Mouse (Mus musculus): ENCODE measurements around the gene Gbp10.
"Not testable (repeated sequence)": the region's sequence is repeated elsewhere in the genome, so short reads cannot be mapped to it uniquely, and the experiment has no call there.

Gbp10 gene

DNA sequence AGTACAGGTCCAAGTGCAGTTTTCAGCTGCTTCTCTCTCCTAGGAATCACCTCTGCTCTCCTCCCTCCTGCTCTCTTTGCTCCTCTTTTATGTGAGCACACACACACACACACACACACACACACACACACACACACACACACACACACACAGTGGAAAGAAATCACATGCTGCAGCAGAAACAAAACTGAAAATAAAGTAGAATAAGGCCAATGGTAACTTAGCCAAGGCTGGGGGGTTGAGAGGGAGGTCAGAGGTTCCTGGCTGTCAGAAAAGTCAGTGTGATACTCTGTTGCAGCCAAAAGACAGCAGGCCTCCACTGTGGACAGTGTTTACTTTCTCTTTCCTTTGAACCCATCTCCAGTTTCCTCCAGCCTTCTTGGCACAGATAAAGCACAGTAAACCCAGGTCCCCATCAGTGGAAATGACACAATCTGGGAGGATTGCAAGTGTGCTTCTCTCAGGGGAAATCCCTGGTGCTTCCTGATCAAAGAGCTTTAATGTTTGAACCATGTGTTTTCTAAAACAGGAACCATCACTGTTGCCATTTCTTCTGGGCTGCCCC lies at the start of gene Gbp10:
TSS of gene Gbp10 (minus strand) at position 51 of the 565 bp plus-strand sequence.
- DNase-seq (ENCODE audit: low read depth in 1 of 2, low spot score in 2 of 2): not testable (repeated sequence)

DNA sequence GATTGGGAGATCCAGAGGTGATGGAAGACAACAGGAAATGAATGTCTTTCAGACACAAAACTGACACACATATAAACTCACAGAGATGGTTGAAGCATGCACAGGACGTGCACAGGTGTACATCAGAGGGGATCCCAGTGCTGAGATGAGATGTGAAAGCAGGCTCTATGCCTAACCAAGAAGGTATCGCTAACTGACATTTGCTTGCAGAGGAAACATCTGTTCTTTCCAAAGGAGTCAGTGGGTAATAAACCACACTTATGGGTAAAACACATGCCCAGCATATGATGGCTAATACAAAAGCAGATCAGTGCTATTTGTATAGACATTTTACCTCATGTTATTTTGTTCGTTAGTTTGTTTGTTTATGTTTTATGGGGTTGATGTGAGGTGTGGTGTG lies 21.3 kb upstream of the Gbp10 start:
- not testable (repeated sequence) for DNase-seq (ENCODE audit: low read depth in 1 of 2, low spot score in 2 of 2)

DNA sequence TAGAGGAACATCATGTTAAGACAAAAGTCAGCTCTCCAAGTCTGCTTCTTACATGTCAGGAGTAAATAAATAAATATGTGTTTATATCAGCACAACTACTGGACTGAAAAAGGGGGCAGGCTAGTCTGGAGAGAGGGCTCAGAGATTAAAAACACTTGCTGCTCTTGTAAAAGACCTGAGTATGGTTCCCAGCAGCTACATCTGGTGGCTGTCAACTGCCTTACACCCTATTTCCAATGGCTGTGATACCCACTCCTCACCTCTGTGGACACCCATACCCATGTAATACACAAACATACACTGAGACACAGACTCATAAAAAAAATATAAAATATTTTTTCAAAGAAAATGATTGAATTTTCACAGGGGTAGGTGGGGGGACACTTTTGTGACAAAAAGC lies 13.2 kb upstream of the Gbp10 start:
- DNase-seq (ENCODE audit: low read depth in 1 of 2, low spot score in 2 of 2): no peak

DNA sequence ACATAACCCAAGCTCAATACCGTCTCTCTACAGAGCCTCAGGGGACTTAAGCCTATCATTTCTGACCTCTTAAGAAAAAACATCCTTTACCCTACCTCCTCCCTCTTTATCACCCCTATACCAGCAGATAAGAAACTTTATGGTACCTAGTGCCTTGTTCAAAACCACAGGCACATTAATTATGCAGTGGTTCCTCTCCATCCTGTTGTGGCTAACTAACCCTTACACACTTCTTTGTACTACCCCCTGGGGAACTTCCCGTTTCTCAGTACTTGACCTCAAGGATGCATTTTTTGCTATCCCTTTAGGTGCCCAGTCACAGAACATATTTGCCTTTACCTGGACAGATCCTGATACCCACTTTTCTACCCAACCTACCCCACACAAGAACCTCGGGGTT lies 5.4 kb upstream of the Gbp10 start:
- DNase-seq (ENCODE audit: low read depth in 1 of 2, low spot score in 2 of 2): not testable (repeated sequence)

DNA sequence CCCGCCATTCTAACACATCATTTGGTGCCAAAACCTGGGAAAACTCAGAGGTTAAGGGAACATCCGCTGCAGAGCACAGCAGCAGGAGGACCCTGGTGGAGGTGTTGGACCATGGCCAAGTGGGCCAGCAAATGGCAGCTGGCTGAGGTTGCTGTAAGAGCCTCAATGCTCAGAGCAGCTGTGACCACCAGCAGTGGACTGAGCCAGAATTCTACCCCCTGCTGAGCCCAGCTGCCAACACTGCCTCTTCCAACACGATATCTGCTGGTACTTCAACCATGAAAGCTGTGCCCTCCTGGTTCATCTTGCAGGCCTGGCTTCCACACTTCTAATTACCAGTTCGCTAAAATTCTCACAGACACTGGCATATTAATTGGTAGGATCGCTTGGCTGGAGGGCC lies 1.6 kb upstream of the Gbp10 start:
- not testable (repeated sequence) for DNase-seq (ENCODE audit: low read depth in 1 of 2, low spot score in 2 of 2)

DNA sequence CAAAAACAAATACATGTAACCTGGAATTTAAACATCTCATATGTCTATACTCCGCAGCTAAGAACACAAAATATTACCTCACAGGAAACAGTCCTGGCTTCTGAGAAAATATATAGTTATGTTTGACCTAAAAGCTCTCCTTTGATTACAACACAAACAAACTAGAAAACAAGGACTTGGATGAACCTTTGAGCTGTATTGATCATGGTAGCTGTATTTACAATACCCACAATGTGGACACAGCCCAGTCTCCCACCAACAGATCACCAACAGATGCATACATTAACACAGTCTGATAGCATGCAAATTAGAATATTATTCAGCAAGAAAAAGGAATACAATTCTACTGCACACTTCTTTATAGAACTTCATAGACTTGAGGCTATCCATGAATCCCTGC lies 931 bp downstream of the Gbp10 start:
- DNase-seq (ENCODE audit: low read depth in 1 of 2, low spot score in 2 of 2): not testable (repeated sequence)

DNA sequence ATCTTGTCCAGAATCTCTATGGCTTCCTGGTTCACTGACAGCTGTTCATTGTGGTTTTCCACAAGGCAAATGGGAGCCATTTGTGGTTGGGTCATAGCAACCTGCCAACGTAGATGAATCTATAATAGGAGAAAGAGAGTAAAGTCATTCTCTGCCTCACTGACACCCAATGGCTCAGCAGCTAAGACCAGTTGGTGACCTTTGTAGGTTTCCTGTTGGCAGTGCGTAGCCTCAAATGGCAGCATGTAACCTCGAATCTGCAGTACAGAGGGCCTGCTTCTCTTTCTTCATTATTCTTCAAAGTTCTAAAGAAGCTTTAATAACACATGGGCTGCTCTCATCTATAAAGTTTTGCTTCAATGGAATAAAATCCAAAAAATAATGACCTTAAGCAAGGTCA lies 3.3 kb downstream of the Gbp10 start:
- not testable (repeated sequence) for DNase-seq (ENCODE audit: low read depth in 1 of 2, low spot score in 2 of 2)

DNA sequence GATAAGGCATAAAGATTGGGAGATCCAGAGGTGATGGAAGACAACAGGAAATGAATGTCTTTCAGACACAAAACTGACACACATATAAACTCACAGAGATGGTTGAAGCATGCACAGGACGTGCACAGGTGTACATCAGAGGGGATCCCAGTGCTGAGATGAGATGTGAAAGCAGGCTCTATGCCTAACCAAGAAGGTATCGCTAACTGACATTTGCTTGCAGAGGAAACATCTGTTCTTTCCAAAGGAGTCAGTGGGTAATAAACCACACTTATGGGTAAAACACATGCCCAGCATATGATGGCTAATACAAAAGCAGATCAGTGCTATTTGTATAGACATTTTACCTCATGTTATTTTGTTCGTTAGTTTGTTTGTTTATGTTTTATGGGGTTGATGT lies 30.4 kb downstream of the Gbp10 start:
- not testable (repeated sequence) for DNase-seq (ENCODE audit: low read depth in 1 of 2, low spot score in 2 of 2)

DNA sequence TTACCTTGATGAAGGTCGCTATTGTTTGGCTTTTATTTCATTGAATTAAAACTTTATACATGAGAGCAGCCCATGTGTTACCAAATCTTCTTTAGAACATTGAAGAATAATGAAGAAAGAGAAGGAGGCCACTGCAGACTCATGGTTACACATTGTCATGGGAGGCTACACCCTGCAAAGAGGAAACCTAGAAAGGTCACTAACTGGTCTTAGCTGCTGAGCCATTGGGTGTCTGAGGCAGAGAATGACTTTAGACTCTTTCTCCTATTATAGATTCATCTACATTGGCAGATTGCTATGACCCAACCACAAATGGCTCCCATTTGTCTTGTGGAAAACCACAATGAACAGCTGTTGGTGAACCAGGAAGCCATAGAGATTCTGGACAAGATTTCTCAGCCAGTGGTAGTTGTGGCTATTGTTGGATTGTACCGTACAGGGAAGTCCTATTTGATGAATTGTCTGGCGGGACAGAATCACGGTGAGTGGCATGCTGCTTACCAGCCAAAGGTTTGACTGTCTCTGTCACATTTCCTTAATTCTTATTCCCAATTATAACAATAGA lies 38.5 kb downstream of the Gbp10 start:
- not testable (repeated sequence) for DNase-seq (ENCODE audit: low read depth in 1 of 2, low spot score in 2 of 2)

DNA sequence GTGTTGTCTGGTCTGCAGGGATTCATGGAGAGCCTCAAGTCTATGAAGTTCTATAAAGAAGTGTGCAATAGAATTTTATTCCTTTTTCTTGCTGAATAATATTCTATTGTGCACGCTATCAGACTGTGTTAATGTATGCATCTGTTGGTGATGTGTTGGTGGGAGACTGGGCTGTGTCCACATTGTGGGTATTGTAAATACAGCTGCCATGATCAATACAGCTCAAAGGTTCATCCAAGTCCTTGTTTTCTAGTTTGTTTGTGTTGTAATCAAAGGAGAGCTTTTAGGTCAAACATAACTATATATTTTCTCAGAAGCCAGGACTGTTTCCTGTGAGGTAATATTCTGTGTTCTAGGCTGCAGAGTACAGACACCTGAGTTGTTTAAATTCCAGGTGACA lies 40.2 kb downstream of the Gbp10 start:
- DNase-seq (ENCODE audit: low read depth in 1 of 2, low spot score in 2 of 2): not testable (repeated sequence)

DNA sequence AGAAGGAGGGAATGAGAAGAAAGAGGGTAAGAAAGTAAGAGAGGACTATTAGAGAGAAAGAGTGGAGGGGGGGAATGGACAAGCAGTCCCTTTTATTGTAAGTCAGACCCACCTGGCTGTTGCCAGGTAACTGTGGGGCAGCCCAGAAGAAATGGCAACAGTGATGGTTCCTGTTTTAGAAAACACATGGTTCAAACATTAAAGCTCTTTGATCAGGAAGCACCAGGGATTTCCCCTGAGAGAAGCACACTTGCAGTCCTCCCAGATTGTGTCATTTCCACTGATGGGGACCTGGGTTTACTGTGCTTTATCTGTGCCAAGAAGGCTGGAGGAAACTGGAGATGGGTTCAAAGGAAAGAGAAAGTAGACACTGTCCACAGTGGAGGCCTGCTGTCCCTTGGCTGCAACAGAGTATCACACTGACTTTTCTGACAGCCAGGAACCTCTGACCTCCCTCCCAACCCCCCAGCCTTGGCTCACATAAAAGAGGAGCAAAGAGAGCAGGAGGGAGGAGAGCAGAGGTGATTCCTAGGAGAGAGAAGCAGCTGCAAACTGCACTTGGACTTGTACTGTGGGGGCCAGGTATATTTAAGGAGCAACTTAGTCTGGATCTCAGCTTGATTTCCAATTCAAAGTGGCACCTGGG lies 41.3 kb downstream of the Gbp10 start:
- DNase-seq (ENCODE audit: low read depth in 1 of 2, low spot score in 2 of 2): not testable (repeated sequence)

DNA sequence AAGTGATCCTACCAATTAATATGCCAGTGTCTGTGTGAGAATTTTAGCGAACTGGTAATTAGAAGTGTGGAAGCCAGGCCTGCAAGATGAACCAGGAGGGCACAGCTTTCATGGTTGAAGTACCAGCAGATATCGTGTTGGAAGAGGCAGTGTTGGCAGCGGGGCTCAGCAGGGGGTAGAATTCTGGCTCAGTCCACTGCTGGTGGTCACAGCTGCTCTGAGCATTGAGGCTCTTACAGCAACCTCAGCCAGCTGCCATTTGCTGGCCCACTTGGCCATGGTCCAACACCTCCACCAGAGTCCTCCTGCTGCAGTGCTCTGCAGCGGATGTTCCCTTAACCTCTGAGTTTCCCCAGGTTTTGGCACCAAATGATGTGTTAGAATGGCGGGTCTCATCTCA lies 43.0 kb downstream of the Gbp10 start:
- DNase-seq (ENCODE audit: low read depth in 1 of 2, low spot score in 2 of 2): not testable (repeated sequence)

DNA sequence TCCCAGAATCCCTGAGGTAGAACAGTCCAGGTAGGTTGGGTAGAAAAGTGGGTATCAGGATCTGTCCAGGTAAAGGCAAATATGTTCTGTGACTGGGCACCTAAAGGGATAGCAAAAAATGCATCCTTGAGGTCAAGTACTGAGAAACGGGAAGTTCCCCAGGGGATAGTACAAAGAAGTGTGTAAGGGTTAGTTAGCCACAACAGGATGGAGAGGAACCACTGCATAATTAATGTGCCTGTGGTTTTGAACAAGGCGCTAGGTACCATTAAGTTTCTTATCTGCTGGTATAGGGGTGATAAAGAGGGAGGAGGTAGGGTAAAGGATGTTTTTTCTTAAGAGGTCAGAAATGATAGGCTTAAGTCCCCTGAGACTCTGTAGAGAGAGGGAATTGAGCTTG lies 46.8 kb downstream of the Gbp10 start:
- not testable (repeated sequence) for DNase-seq (ENCODE audit: low read depth in 1 of 2, low spot score in 2 of 2)

DNA sequence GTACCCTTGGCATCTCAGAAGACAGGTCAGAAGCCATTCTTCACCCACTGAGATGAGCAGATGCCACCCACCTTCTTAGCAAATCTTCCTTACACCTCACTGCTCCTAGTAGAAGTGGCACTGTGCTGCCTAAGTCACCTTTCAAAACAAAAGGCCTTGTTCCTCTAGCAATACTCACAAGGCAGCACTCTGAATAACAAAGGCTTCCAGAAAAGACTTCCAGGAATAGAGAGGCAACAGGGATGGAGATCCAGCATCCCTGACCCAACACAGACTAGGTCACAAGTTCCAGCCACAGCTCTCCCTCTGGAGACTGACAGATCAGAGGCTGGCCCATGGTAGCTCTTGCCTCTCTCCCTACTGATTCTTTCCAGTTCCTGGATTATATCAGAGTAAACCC lies 57.9 kb downstream of the Gbp10 start:
- DNase-seq (ENCODE audit: low read depth in 1 of 2, low spot score in 2 of 2): no peak

All from monocyte, adult 2 months (primary cell).